In the genomic region with DNA sequence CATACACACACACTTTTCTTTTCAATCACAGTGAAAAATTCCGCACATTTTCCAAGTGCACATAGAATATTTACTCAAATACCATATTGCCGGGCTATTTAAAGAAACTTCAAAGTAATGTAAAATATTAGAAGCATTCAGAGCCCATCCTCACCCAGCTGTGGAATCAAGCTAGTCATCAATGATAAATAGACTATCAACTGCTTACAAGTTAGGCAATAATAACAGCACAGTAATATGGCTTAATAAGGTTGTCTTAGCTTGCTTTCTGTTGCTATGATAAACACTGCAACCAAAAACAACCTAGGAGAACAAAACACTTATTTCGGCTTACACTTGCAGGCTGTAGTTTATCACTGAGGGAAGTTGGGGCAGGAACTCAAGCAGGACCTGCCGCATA, we compare ENCODE assay signal across 20 mouse cellular contexts. TPM values are rescaled to one million over a fixed set of nuclear protein-coding genes. Genes with fewer than 3 reads are reported as not detected.
DNase-seq lines count a peak whose midpoint lies in the region; ATAC-seq and TF ChIP-seq lines count a peak whose summit lies in the region.
"Had no signal": no experiment of that assay in that cellular context is flagged by ENCODE, and none has a peak within 500 bp of the region (broad histone marks: within the 10 kb centered on the region; RNA-seq: fewer than 3 reads in every experiment).

No protein-coding gene starts in this region.

- no peaks in the 10 kb centered on the region for H3K9me3 ChIP-seq in limb, embryonic 12.5 days
- no peaks in the 10 kb centered on the region for H3K9me3 ChIP-seq in limb, embryonic 10.5 days (replicated peaks)
- H3K9me3 ChIP-seq in lung, embryonic 15.5 days, result no peaks in the 10 kb centered on the region
- no peaks in the 10 kb centered on the region for H3K9me3 ChIP-seq in lung, postnatal 0 days (ENCODE audit: low read length)
- H3K9me3 ChIP-seq: G1E had no signal

- no peak overlapping the region for H3K4me3 ChIP-seq in limb, embryonic 12.5 days (replicated peaks)
- H3K4me3 ChIP-seq in limb, embryonic 10.5 days, result no peak overlapping the region
- no peak overlapping the region for H3K4me3 ChIP-seq in lung, embryonic 15.5 days
- no peak overlapping the region for H3K4me3 ChIP-seq in lung, postnatal 0 days (ENCODE audit: low read depth, low read length)

- DNase-seq in limb, embryonic 10.5 days (ENCODE audit: low spot score), result no peak
- DNase-seq in lung, adult 18-20 months, result no peak
- peak; percentile 79 for DNase-seq in lung, postnatal 0 days (ENCODE audit: low spot score)
- no peak for DNase-seq in lung, postnatal 10 days
- DNase-seq: adrenal gland, adult 2 months; adrenal gland, adult 8-10 months; adrenal gland, postnatal 10 days; adrenal gland, postnatal 14 days; adrenal gland, postnatal 25 days; adrenal gland, postnatal 36 days; B cell, adult 2 months; cerebellum, adult 11 months; cerebellum, adult 11-12 months; cerebellum, adult 18-20 months had no signal

- no peak for TF ChIP-seq EP300 in lung, postnatal 0 days (IDR thresholded peaks at IDR 0.05)

- peaks cover 5% of the 10 kb centered on the region; the same call in 1 of the 2 replicates for H3K27me3 ChIP-seq in limb, embryonic 12.5 days
- H3K27me3 ChIP-seq in limb, embryonic 10.5 days (ENCODE audit: low read depth, poor library complexity, severe bottlenecking), result 0 out of 2 replicates have a peak, but pooled peaks cover 5% of the 10 kb centered on the region
- H3K27me3 ChIP-seq in lung, embryonic 15.5 days, result no peaks in the 10 kb centered on the region
- H3K27me3 ChIP-seq in lung, postnatal 0 days (replicated peaks; ENCODE audit: insufficient read depth, low read length), result no peaks in the 10 kb centered on the region
- H3K27me3 ChIP-seq: Patski had no signal

- H3K4me1 ChIP-seq in limb, embryonic 12.5 days (replicated peaks), result peaks cover 34% of the 10 kb centered on the region
- H3K4me1 ChIP-seq in limb, embryonic 10.5 days, result peaks cover 17% of the 10 kb centered on the region; the same call in 1 of the 2 replicates
- no peaks in the 10 kb centered on the region for H3K4me1 ChIP-seq in lung, embryonic 15.5 days
- no peaks in the 10 kb centered on the region for H3K4me1 ChIP-seq in lung, postnatal 0 days (ENCODE audit: insufficient read depth, low read depth, low read length)

- no peaks in the 10 kb centered on the region for H3K36me3 ChIP-seq in limb, embryonic 12.5 days
- no peaks in the 10 kb centered on the region for H3K36me3 ChIP-seq in limb, embryonic 10.5 days
- no peaks in the 10 kb centered on the region for H3K36me3 ChIP-seq in lung, embryonic 15.5 days
- no peaks in the 10 kb centered on the region for H3K36me3 ChIP-seq in lung, postnatal 0 days (ENCODE audit: insufficient read depth, low read length)
- H3K36me3 ChIP-seq: G1E had no signal

- no peak for TF ChIP-seq CTCF in lung, postnatal 0 days (IDR thresholded peaks at IDR 0.05)

- H3K4me2 ChIP-seq in limb, embryonic 12.5 days, result no peak overlapping the region
- no peak overlapping the region for H3K4me2 ChIP-seq in lung, embryonic 15.5 days
- H3K4me2 ChIP-seq in lung, postnatal 0 days (replicated peaks; ENCODE audit: low read depth, low read length), result no peak overlapping the region

- ATAC-seq in limb, embryonic 12.5 days (ENCODE audit: insufficient number of reproducible peaks, insufficient read depth, low FRiP score, low TSS enrichment, low read depth), result no peak
- ATAC-seq in lung, embryonic 15.5 days (ENCODE audit: borderline replicate concordance, extremely low read depth, low FRiP score, low TSS enrichment), result no peak
- ATAC-seq in lung, postnatal 0 days, result peak; percentile 83
- ATAC-seq: activated CD4-positive, CD25-positive, alpha-beta regulatory T cell, adult 4 months; CD4-positive, CD25-positive, alpha-beta regulatory T cell, adult 4 months; Patski had no signal

- H3K27ac ChIP-seq in limb, embryonic 12.5 days, result peak overlapping the region; percentile 59; the same call in 1 of the 2 replicates
- H3K27ac ChIP-seq in limb, embryonic 10.5 days, result no peak overlapping the region
- H3K27ac ChIP-seq in lung, embryonic 15.5 days, result 0 out of 2 replicates have a peak overlapping the region, but pooled peaks have one; percentile 5
- H3K27ac ChIP-seq in lung, postnatal 0 days (ENCODE audit: low read length), result no peak overlapping the region

- no peak overlapping the region for H3K9ac ChIP-seq in limb, embryonic 12.5 days (replicated peaks)
- no peak overlapping the region for H3K9ac ChIP-seq in lung, embryonic 15.5 days
- no peak overlapping the region for H3K9ac ChIP-seq in lung, postnatal 0 days (replicated peaks; ENCODE audit: low read depth)

- WGBS in limb, embryonic 12.5 days, result 85% methylated on average over 4 of the region's 4 CpGs
- WGBS in limb, embryonic 10.5 days, result 91% methylated on average over 4 of the region's 4 CpGs
- WGBS in lung, embryonic 15.5 days, result 62% methylated on average over 4 of the region's 4 CpGs
- 50% methylated on average over 4 of the region's 4 CpGs for WGBS in lung, postnatal 0 days

RNA-seq across cellular contexts. Expression of a gene that starts 22.4 kb away (rescaled TPM):
- polyA plus RNA-seq in limb, embryonic 12.5 days (2016; fragmentation: Nextera tagmentation; extraction: Ambion mirVana), result 5.4 and 6.5 TPM in 2 replicates
- polyA plus RNA-seq in limb, embryonic 10.5 days (2016; fragmentation: Nextera tagmentation; extraction: Ambion mirVana), result 2.5 and 5.2 TPM in 2 replicates
- 3.3 and 3.8 TPM in 2 replicates for polyA plus RNA-seq in lung, embryonic 15.5 days (2015; fragmentation: Nextera tagmentation; extraction: Ambion mirVana)
- polyA plus RNA-seq in lung, postnatal 0 days (2015; fragmentation: Nextera tagmentation; extraction: Ambion mirVana), result 0.24 and 0.32 TPM in 2 replicates
- polyA plus RNA-seq: activated CD4-positive, CD25-positive, alpha-beta regulatory T cell, adult 4 months; CD4-positive, CD25-positive, alpha-beta regulatory T cell, adult 4 months; G1E had no signal

Comparison
In these comparisons a context has a peak if more than half of its experiments do, and no peak if none do; other contexts are left out.
1. H3K27ac ChIP-seq: peak in limb, embryonic 12.5 days (single experiment) and lung, embryonic 15.5 days (single experiment); none in limb, embryonic 10.5 days (single experiment) and lung, postnatal 0 days (single experiment).